Comparison of ENCODE assay signal across 8 mouse cellular contexts in genomic region chr14:54686063-54686521, GRCm38 (mm10). TPM values are rescaled to one million over a fixed set of nuclear protein-coding genes. Genes with fewer than 3 reads are reported as not detected.
A peak's percentile ranks its signal among the peaks of the same experiment; 100 is the strongest.
DNase-seq lines count a peak whose midpoint lies in the region; ATAC-seq lines count a peak whose summit lies in the region.

Gene 1700123O20Rik, plus strand, starts transcription at chr14:54686216.

- 0% methylated on average over 39 of the region's 41 CpGs for WGBS in hindbrain, embryonic 11.5 days
- under 1% methylated on average over 41 of the region's 41 CpGs for WGBS in limb, embryonic 10.5 days
- under 1% methylated on average over 41 of the region's 41 CpGs for WGBS in midbrain, embryonic 14.5 days

- peaks cover 61% of the 10 kb centered on the region for H3K36me3 ChIP-seq in erythroblast, embryonic 14.5 days (ENCODE audit: control insufficient read depth)
- 0 out of 2 replicates have a peak, but pooled peaks cover 7% of the 10 kb centered on the region for H3K36me3 ChIP-seq in hindbrain, embryonic 11.5 days (ENCODE audit: control insufficient read depth, insufficient read depth, low read length)
- peaks cover 62% of the 10 kb centered on the region for H3K36me3 ChIP-seq in limb, embryonic 10.5 days
- H3K36me3 ChIP-seq in midbrain, embryonic 14.5 days (ENCODE audit: control insufficient read depth, insufficient read depth, low read length): peaks cover 41% of the 10 kb centered on the region

- peak within 1 kb of the TSS; percentile 100 for H3K4me3 ChIP-seq in erythroblast, embryonic 14.5 days (replicated peaks)
- H3K4me3 ChIP-seq in hindbrain, embryonic 11.5 days (ENCODE audit: low read depth, low read length): peak within 1 kb of the TSS; percentile 84
- H3K4me3 ChIP-seq in limb, embryonic 10.5 days: peak within 1 kb of the TSS; percentile 86
- peak within 1 kb of the TSS; percentile 80 for H3K4me3 ChIP-seq in midbrain, embryonic 14.5 days (replicated peaks; ENCODE audit: low read depth, low read length)

- peak within 1 kb of the TSS; percentile 92 for H3K27ac ChIP-seq in hindbrain, embryonic 11.5 days (ENCODE audit: low read depth, low read length)
- peak within 1 kb of the TSS; percentile 98 for H3K27ac ChIP-seq in limb, embryonic 10.5 days
- H3K27ac ChIP-seq in midbrain, embryonic 14.5 days (replicated peaks; ENCODE audit: low read depth, low read length): peak within 1 kb of the TSS; percentile 95

- peaks cover 52% of the 10 kb centered on the region for H3K4me1 ChIP-seq in erythroblast, embryonic 14.5 days (ENCODE audit: control insufficient read depth)
- H3K4me1 ChIP-seq in hindbrain, embryonic 11.5 days (replicated peaks; ENCODE audit: control insufficient read depth, insufficient read depth, low read length): no peaks in the 10 kb centered on the region; the same call in 1 of the 2 replicates
- H3K4me1 ChIP-seq in limb, embryonic 10.5 days: peaks cover 19% of the 10 kb centered on the region
- H3K4me1 ChIP-seq in midbrain, embryonic 14.5 days (ENCODE audit: control insufficient read depth, insufficient read depth, low read length): peaks cover 21% of the 10 kb centered on the region

- peak in 1 of 2 experiments; percentile 88 for DNase-seq in layer of hippocampus, adult 18-20 months (ENCODE audit: low spot score in 2 of 2)
- no peak for DNase-seq in layer of hippocampus, adult 11-12 months (ENCODE audit: low spot score)
- peak; percentile 80 for DNase-seq in adipocyte (ENCODE audit: low spot score)
- peak; percentile 88 for DNase-seq in hindbrain, embryonic 11.5 days (ENCODE audit: low spot score)
- DNase-seq in limb, embryonic 10.5 days (ENCODE audit: low spot score): no peak
- peak; percentile 91 for DNase-seq in midbrain, embryonic 14.5 days
- DNase-seq in thymus, postnatal 25 days: peak; percentile 83

- H3K9me3 ChIP-seq in erythroblast, embryonic 14.5 days (ENCODE audit: control insufficient read depth, low read length): no peaks in the 10 kb centered on the region
- no peaks in the 10 kb centered on the region for H3K9me3 ChIP-seq in hindbrain, embryonic 11.5 days (ENCODE audit: control insufficient read depth, low read length)
- H3K9me3 ChIP-seq in limb, embryonic 10.5 days (replicated peaks): no peaks in the 10 kb centered on the region
- no peaks in the 10 kb centered on the region for H3K9me3 ChIP-seq in midbrain, embryonic 14.5 days (ENCODE audit: control insufficient read depth, low read length)

- H3K4me2 ChIP-seq in hindbrain, embryonic 11.5 days (replicated peaks; ENCODE audit: low read depth, low read length): peak within 1 kb of the TSS; percentile 67
- peak within 1 kb of the TSS; percentile 79 for H3K4me2 ChIP-seq in midbrain, embryonic 14.5 days (ENCODE audit: low read length)

- no peaks in the 10 kb centered on the region for H3K27me3 ChIP-seq in erythroblast, embryonic 14.5 days (ENCODE audit: control insufficient read depth)
- no peaks in the 10 kb centered on the region for H3K27me3 ChIP-seq in hindbrain, embryonic 11.5 days (ENCODE audit: control insufficient read depth, insufficient read depth, low read length)
- H3K27me3 ChIP-seq in limb, embryonic 10.5 days (ENCODE audit: low read depth, poor library complexity, severe bottlenecking): no peaks in the 10 kb centered on the region
- no peaks in the 10 kb centered on the region for H3K27me3 ChIP-seq in midbrain, embryonic 14.5 days (ENCODE audit: control insufficient read depth, insufficient read depth, low read length)

- ATAC-seq in hindbrain, embryonic 11.5 days (ENCODE audit: low FRiP score): peak; percentile 83
- peak; percentile 74 for ATAC-seq in midbrain, embryonic 14.5 days (ENCODE audit: low FRiP score, low TSS enrichment)

- peak within 1 kb of the TSS; percentile 94 for H3K9ac ChIP-seq in hindbrain, embryonic 11.5 days (ENCODE audit: low read depth, low read length)
- peak within 1 kb of the TSS; percentile 88 for H3K9ac ChIP-seq in midbrain, embryonic 14.5 days (replicated peaks; ENCODE audit: low read length)

RNA-seq across cellular contexts. Expression of gene 1700123O20Rik, which starts in this region (rescaled TPM):
- total RNA-seq in layer of hippocampus, adult 18-20 months (2021): 10 to 100 TPM; 23.4 to 24.4 TPM
- polyA plus RNA-seq in erythroblast, embryonic 14.5 days (2012): 4.9 and 7.8 TPM in 2 replicates
- 99.9 and 108 TPM in 2 replicates for polyA plus RNA-seq in hindbrain, embryonic 11.5 days (2014; fragmentation: Nextera tagmentation; extraction: Ambion mirVana)
- polyA plus RNA-seq in limb, embryonic 10.5 days (2016; fragmentation: Nextera tagmentation; extraction: Ambion mirVana): 112 and 116 TPM in 2 replicates
- polyA plus RNA-seq in midbrain, embryonic 14.5 days (2014; fragmentation: Nextera tagmentation; extraction: Ambion mirVana): 74.0 and 79.1 TPM in 2 replicates

Comparison
In these comparisons a context has a peak if more than half of its experiments do, and no peak if none do; other contexts are left out.
1. DNase-seq: peak in adipocyte (single experiment), hindbrain, embryonic 11.5 days (single experiment), midbrain, embryonic 14.5 days (single experiment) and thymus, postnatal 25 days (single experiment); none in layer of hippocampus, adult 11-12 months (single experiment) and limb, embryonic 10.5 days (single experiment).
2. Peak in every context shown above with its lines, with median percentiles within 50 percentile points of each other: H3K4me3 ChIP-seq and H3K27ac ChIP-seq.